Mouse (Mus musculus): Measurements from ENCODE around the gene Mapk7. TPM values are rescaled to one million over a fixed set of nuclear protein-coding genes. Genes with fewer than 3 reads are reported as not detected.

Mapk7 gene
- total and polyA plus RNA-seq, 3 experiments, result 5.1 to 21.6 (median 12.2) TPM

GRCm38 (mm10) chr11:61535530-61535929 lies 41.3 kb upstream of the Mapk7 start:
- H3K9ac ChIP-seq (ENCODE audit: insufficient read depth, low read depth), result no peak overlapping the region
- TF ChIP-seq MEF2A (IDR thresholded peaks at IDR 0.05; ENCODE audit: borderline replicate concordance, low read depth, low read length), result no peak
- no peak for TF ChIP-seq SMC3 (IDR thresholded peaks at IDR 0.05; ENCODE audit: low read depth, low read length)
- TF ChIP-seq ETS1 (conservative IDR thresholded peaks at IDR 0.05; ENCODE audit: low read depth, low read length), result no peak
- TF ChIP-seq CHD2 (IDR thresholded peaks at IDR 0.05; ENCODE audit: low read length), result no peak
- TF ChIP-seq JUND (conservative IDR thresholded peaks at IDR 0.05; ENCODE audit: low read depth, low read length), result no peak
- no peak for TF ChIP-seq NRF1 (IDR thresholded peaks at IDR 0.05; ENCODE audit: low read depth, low read length)
- TF ChIP-seq POLR2AphosphoS2 (IDR thresholded peaks at IDR 0.05; ENCODE audit: low read depth, low read length), result no peak
- TF ChIP-seq RCOR1 (conservative IDR thresholded peaks at IDR 0.05; ENCODE audit: low read depth, low read length), result no peak
- TF ChIP-seq JUN (IDR thresholded peaks at IDR 0.05; ENCODE audit: insufficient read depth, low read depth, low read length), result no peak
- TF ChIP-seq ZC3H11A (IDR thresholded peaks at IDR 0.05; ENCODE audit: low read depth, low read length), result no peak
- no peak for TF ChIP-seq IRF4 (IDR thresholded peaks at IDR 0.05; ENCODE audit: low read depth, low read length)
- TF ChIP-seq MAX (IDR thresholded peaks at IDR 0.05; ENCODE audit: low read length), result no peak
- TF ChIP-seq NELFE (IDR thresholded peaks at IDR 0.05; ENCODE audit: low read depth, low read length), result no peak
- TF ChIP-seq MYC (IDR thresholded peaks at IDR 0.05; ENCODE audit: low read depth, low read length), result no peak
- TF ChIP-seq UBTF (IDR thresholded peaks at IDR 0.05; ENCODE audit: low read depth, low read length), result no peak
- H3K9me3 ChIP-seq (replicated peaks; ENCODE audit: low read length), result no peaks in the 10 kb centered on the region
- no peak overlapping the region for H3K27ac ChIP-seq (ENCODE audit: insufficient read depth, low read depth)
- H3K4me1 ChIP-seq (ENCODE audit: control insufficient read depth in 1 of 2, insufficient read depth in 2 of 2), result no peaks in the 10 kb centered on the region
- H3K79me2 ChIP-seq (replicated peaks; ENCODE audit: control insufficient read depth, extremely low read depth, insufficient read depth, poor library complexity, severe bottlenecking), result no peaks in the 10 kb centered on the region
- dilution Hi-C loops (cut with MboI; ENCODE audit: extremely low pct_ligation_motif_present, extremely low pct_unique_long_range_greater_than_20kb, low sequenced_read_pairs), result no loop called here
- H3K4me2 ChIP-seq (ENCODE audit: insufficient read depth, low read depth, poor library complexity, severe bottlenecking), result no peak overlapping the region
- in situ Hi-C loops (cut with MboI; ENCODE audit: low pct_ligation_motif_present, low pct_unique_long_range_greater_than_20kb, low sequenced_read_pairs), result no loop called here
- no peak overlapping the region for H3K4me3 ChIP-seq (replicated peaks in 1 of 3; ENCODE audit: low read depth in 2 of 3, low read length in 2 of 3, poor library complexity in 1 of 3)
- DNase-seq (ENCODE audit: extremely low read depth), result no peak
- H3K27me3 ChIP-seq (replicated peaks), result no peaks in the 10 kb centered on the region
- peaks cover 0 to 36% of the 10 kb centered on the region in 2 experiments for H3K36me3 ChIP-seq (replicated peaks in 1 of 2; ENCODE audit: control insufficient read depth in 1 of 2, insufficient read depth in 1 of 2, low read length in 1 of 2)

GRCm38 (mm10) chr11:61533571-61533970 lies 39.4 kb upstream of the Mapk7 start:
- Histone ChIP-seq H3K9me3 (replicated peaks; ENCODE audit: low read length) (no peaks in the 10 kb centered on the region), H3K4me2 (ENCODE audit: insufficient read depth, low read depth, poor library complexity, severe bottlenecking) (no peak overlapping the region), H3K9ac (ENCODE audit: insufficient read depth, low read depth) (no peak overlapping the region), H3K27me3 (replicated peaks) (no peaks in the 10 kb centered on the region), H3K79me2 (replicated peaks; ENCODE audit: control insufficient read depth, extremely low read depth, insufficient read depth, poor library complexity, severe bottlenecking) (no peaks in the 10 kb centered on the region), H3K27ac (ENCODE audit: insufficient read depth, low read depth) (no peak overlapping the region), H3K4me3 (replicated peaks in 1 of 3; ENCODE audit: low read depth in 2 of 3, low read length in 2 of 3, poor library complexity in 1 of 3) (no peak overlapping the region), H3K4me1 (ENCODE audit: control insufficient read depth in 1 of 2, insufficient read depth in 2 of 2) (peaks cover 0 to 16% of the 10 kb centered on the region in 2 experiments; a peak in 2 of 4 replicates), H3K36me3 (replicated peaks in 1 of 2; ENCODE audit: control insufficient read depth in 1 of 2, insufficient read depth in 1 of 2, low read length in 1 of 2) (peaks cover 0 to 37% of the 10 kb centered on the region in 2 experiments)
- TF ChIP-seq IRF4 (IDR thresholded peaks at IDR 0.05; ENCODE audit: low read depth, low read length) (no peak), MAZ (IDR thresholded peaks at IDR 0.05; ENCODE audit: low read depth, low read length) (no peak), BHLHE40 (IDR thresholded peaks at IDR 0.05; ENCODE audit: low read depth, low read length) (no peak), ZKSCAN1 (IDR thresholded peaks at IDR 0.05; ENCODE audit: borderline replicate concordance, low read depth, low read length) (no peak), JUN (IDR thresholded peaks at IDR 0.05; ENCODE audit: insufficient read depth, low read depth, low read length) (no peak), KAT2A (IDR thresholded peaks at IDR 0.05; ENCODE audit: insufficient replicate concordance, low read length) (no peak), PAX5 (IDR thresholded peaks at IDR 0.05; ENCODE audit: low read length) (no peak), ZMIZ1 (IDR thresholded peaks at IDR 0.05; ENCODE audit: low read depth, low read length) (no peak), ETS1 (conservative IDR thresholded peaks at IDR 0.05; ENCODE audit: low read depth, low read length) (no peak), TCF12 (IDR thresholded peaks at IDR 0.05; ENCODE audit: low read depth, low read length) (no peak), ZC3H11A (IDR thresholded peaks at IDR 0.05; ENCODE audit: low read depth, low read length) (no peak), GABPA (IDR thresholded peaks at IDR 0.05; ENCODE audit: insufficient replicate concordance, low read depth, low read length) (no peak), CHD1 (IDR thresholded peaks at IDR 0.05; ENCODE audit: low read depth, low read length) (no peak), POLR2AphosphoS2 (IDR thresholded peaks at IDR 0.05; ENCODE audit: low read depth, low read length) (no peak), SIN3A (IDR thresholded peaks at IDR 0.05; ENCODE audit: low read length) (no peak), CHD2 (IDR thresholded peaks at IDR 0.05; ENCODE audit: low read length) (no peak), MXI1 (IDR thresholded peaks at IDR 0.05; ENCODE audit: low read depth, low read length) (no peak), SMC3 (IDR thresholded peaks at IDR 0.05; ENCODE audit: low read depth, low read length) (no peak), POLR2A (IDR thresholded peaks at IDR 0.05; ENCODE audit: low read depth, low read length) (no peak), USF2 (conservative IDR thresholded peaks at IDR 0.05; ENCODE audit: low read depth, low read length) (no peak)
- DNase-seq (ENCODE audit: extremely low read depth), result no peak
- in situ Hi-C loops (cut with MboI; ENCODE audit: low pct_ligation_motif_present, low pct_unique_long_range_greater_than_20kb, low sequenced_read_pairs) (no loop called here), dilution Hi-C loops (cut with MboI; ENCODE audit: extremely low pct_ligation_motif_present, extremely low pct_unique_long_range_greater_than_20kb, low sequenced_read_pairs) (no loop called here)
